Mouse (Mus musculus) liver, postnatal 0 days (tissue): ENCODE measurements around the gene Memo1. TPM values are rescaled to one million over a fixed set of nuclear protein-coding genes. Genes with fewer than 3 reads are reported as not detected.
"Not testable (repeated sequence)": the region's sequence is repeated elsewhere in the genome, so short reads cannot be mapped to it uniquely, and the experiment has no call there.

ENCODE experiments used
- ATAC-seq: fragments of 200-750 bp; cut with Nextera tagmentation; 2 replicates; pipeline ENCODE4 v1.8.0; 2017; ENCODE audit warnings: mild to moderate bottlenecking, moderate library complexity
- DNase-seq: peaks from one replicate; pipeline ENCODE4 v3.0.0-alpha.2; 2016
- H3K27ac ChIP-seq: fragments of 300-500 bp; sonication (generic); 2 replicates; pipeline ENCODE4 v1.5.1; 2014; ENCODE audit warnings: antibody characterized with exemption, moderate library complexity, mild to moderate bottlenecking, low read depth
- H3K27me3 ChIP-seq: fragments of 300-500 bp; sonication (generic); 2 replicates; pipeline ENCODE4 v1.6.1; 2014; ENCODE audit warnings: low read length, control low read depth, mixed read lengths; ENCODE audit not compliant: insufficient read depth
- H3K36me3 ChIP-seq: fragments of 300-500 bp; sonication (generic); replicated peaks from 2 replicates; pipeline ENCODE4 v1.6.1; 2014; ENCODE audit warnings: mild to moderate bottlenecking, control low read depth, low read length, moderate library complexity, mixed read lengths; ENCODE audit not compliant: insufficient read depth
- H3K4me1 ChIP-seq: fragments of 300-500 bp; sonication (generic); 2 replicates; pipeline ENCODE4 v1.6.1; 2014; ENCODE audit warnings: antibody characterized with exemption, mild to moderate bottlenecking, control low read depth; ENCODE audit not compliant: insufficient read depth
- H3K4me2 ChIP-seq: fragments of 300-500 bp; sonication (generic); 2 replicates; pipeline ENCODE4 v1.6.1; 2014; ENCODE audit warnings: low read depth, mild to moderate bottlenecking, low read length, moderate library complexity, mixed read lengths
- H3K4me3 ChIP-seq: fragments of 300-500 bp; sonication (generic); 2 replicates; pipeline ENCODE4 v1.5.1; 2014; ENCODE audit warnings: low read depth, low read length
- H3K9ac ChIP-seq: fragments of 300-500 bp; sonication (generic); replicated peaks from 2 replicates; pipeline ENCODE4 v1.6.1; 2014; ENCODE audit warnings: mild to moderate bottlenecking, moderate library complexity
- H3K9me3 ChIP-seq: fragments of 300-500 bp; sonication (generic); 2 replicates; pipeline ENCODE4 v1.6.1; 2016; ENCODE audit warnings: mild to moderate bottlenecking, control low read depth, low read length, mixed read lengths
- CTCF ChIP-seq: sonication (generic); IDR thresholded peaks from 2 replicates; pipeline ENCODE4 v1.5.1; 2016; ENCODE audit warnings: antibody characterized with exemption, low read depth
- EP300 ChIP-seq: IDR thresholded peaks from 2 replicates; pipeline ENCODE4 v1.6.1; 2016; ENCODE audit warnings: antibody characterized with exemption, low read depth, mild to moderate bottlenecking
- WGBS: fragments of 180-500 bp; shearing (Covaris S2); extraction: QIAGEN DNeasy Blood & Tissue Kit; methylation state at CpG from one replicate; pipeline ENCODE4 v1.1.7; 2014; ENCODE audit not compliant: insufficient replicate concordance; 5-methylcytosine and 5-hydroxymethylcytosine counted together
- polyA plus RNA-seq: library from polyadenylated mRNA; unstranded; fragments of >200 nt; fragmentation: Nextera tagmentation; extraction: Ambion mirVana; gene quantifications from 2 replicates; pipeline ENCODE4 v1.2.1, GENCODE M21; 2015

The Memo1 gene
- polyA plus RNA-seq, 1 experiment from 2014 or later, result 67.9 TPM

DNA sequence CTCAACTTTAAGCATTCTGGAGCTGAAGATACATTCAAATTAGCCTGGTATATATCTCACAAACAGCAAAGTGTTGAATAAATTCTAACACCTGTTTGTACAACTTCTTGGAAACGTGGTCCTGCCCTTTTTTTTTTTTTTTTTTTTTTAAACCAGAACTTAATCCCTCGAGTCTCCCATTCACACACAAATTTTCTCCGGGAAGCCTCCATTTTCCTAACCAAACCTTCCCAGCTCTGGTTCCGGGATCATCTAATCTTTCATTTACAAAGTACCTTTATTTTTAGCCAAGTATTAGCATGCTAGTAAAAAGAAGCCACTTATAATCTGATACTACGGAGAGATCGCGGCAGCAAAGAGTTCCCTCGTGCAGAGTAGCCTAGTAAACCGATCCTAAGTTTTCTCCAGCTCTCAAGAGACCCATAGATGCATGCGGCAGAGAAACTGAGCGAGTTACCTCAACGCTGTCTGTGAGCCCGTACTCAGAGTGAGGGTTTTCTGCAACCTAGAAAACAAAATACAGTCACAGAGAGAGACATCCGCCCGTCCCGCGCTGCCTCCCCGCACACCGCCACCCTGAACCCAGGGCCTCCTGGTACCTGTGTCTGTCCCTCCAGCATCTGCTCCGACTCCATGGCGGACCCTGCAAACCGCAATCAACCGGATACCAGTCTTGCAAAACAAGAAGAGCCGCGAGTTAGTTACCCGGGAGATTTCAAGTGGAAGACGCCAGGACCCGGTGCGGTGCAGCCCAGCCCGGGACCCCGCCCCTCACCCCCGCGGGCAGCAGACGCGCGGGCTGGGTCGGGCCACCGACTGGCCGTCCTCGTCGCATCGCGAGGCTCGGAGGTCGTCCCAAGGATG is 20.4 kb upstream of the Memo1 start:
- WGBS, result under 1% methylated on average over 44 of the region's 45 CpGs
- Histone ChIP-seq H3K27me3 (no peaks in the 10 kb centered on the region), H3K36me3 (peaks cover 13% of the 10 kb centered on the region; the same call in 1 of the 2 replicates), H3K27ac (peak overlapping the region; percentile 94), H3K4me3 (peak overlapping the region; percentile 87), H3K4me2 (peak overlapping the region; percentile 75), H3K9me3 (no peaks in the 10 kb centered on the region), H3K4me1 (peaks cover 10% of the 10 kb centered on the region), H3K9ac (peak overlapping the region; percentile 87)
- ATAC-seq (no peak; the same call in 1 of the 2 replicates), DNase-seq (no peak)
- TF ChIP-seq CTCF (no peak), EP300 (no peak)

DNA sequence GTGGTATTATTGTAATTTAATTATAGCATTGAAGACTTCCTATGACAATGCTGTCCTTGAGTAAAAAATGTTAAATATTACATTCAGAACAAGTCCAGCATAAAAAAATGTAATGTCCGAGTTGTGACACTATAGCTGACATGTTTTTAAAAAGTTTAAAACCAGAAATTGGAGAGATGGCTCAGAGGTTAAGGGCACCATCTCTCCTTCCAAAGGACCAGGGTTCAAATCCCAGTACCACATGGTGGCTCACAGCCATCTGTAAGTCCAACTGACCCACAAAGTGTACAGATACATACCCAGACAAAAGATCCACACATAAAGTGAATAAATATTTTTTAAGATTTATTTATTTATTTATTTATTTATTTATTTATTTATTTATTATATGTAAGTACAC is 10.7 kb upstream of the Memo1 start:
- no peak overlapping the region for H3K4me3 ChIP-seq
- no peak overlapping the region for H3K27ac ChIP-seq
- WGBS, result 80% methylated on average over 1 of the region's 1 CpGs
- no peaks in the 10 kb centered on the region for H3K9me3 ChIP-seq
- TF ChIP-seq EP300, result no peak
- no peak for TF ChIP-seq CTCF
- no peak for DNase-seq
- H3K4me2 ChIP-seq, result no peak overlapping the region
- no peaks in the 10 kb centered on the region for H3K27me3 ChIP-seq
- H3K36me3 ChIP-seq, result peaks cover 30% of the 10 kb centered on the region
- no peaks in the 10 kb centered on the region; the same call in 1 of the 2 replicates for H3K4me1 ChIP-seq
- no peak overlapping the region for H3K9ac ChIP-seq
- no peak for ATAC-seq

DNA sequence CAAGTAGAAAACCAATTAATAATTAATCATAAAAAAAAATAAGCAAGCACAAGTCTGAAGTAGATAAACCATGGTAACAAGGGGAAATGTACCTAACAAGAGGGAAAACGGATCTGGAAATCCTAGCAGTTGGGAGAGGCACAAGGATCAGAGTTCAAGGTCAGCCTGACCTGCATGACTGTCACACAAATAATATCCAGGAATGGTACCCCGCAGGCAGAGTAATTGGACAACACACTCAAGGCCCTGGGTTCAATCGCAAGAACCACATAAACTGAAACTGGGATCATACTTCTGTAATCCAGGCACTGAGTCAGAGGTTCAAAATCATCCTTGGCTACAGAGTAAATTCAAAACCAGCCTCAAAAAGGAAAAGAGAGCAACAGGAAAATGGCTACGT is 10.3 kb upstream of the Memo1 start:
- Histone ChIP-seq H3K9ac (no peak overlapping the region), H3K36me3 (peaks cover 32% of the 10 kb centered on the region), H3K4me2 (no peak overlapping the region), H3K4me3 (no peak overlapping the region), H3K9me3 (no peaks in the 10 kb centered on the region), H3K27ac (no peak overlapping the region), H3K27me3 (no peaks in the 10 kb centered on the region), H3K4me1 (no peaks in the 10 kb centered on the region; the same call in 1 of the 2 replicates)
- DNase-seq (no peak), ATAC-seq (no peak)
- TF ChIP-seq EP300 (no peak), CTCF (no peak)
- WGBS, result 91% methylated on average over 4 of the region's 4 CpGs

- ATAC-seq (peak; percentile 95), DNase-seq (no peak)
- Histone ChIP-seq H3K4me2 (peak overlapping the region; percentile 29), H3K27ac (peak overlapping the region; percentile 65; the same call in 1 of the 2 replicates), H3K9ac (no peak overlapping the region), H3K4me1 (no peaks in the 10 kb centered on the region; the same call in 1 of the 2 replicates), H3K4me3 (no peak overlapping the region), H3K27me3 (no peaks in the 10 kb centered on the region), H3K9me3 (no peaks in the 10 kb centered on the region), H3K36me3 (peaks cover 29% of the 10 kb centered on the region)
- TF ChIP-seq CTCF, result no peak
- peak; percentile 95 for TF ChIP-seq EP300
- 66% methylated on average over 4 of the region's 4 CpGs for WGBS
Observed at GRCm38 (mm10) chr17:74304060-74304459, 8.7 kb upstream of the Memo1 start.

DNA sequence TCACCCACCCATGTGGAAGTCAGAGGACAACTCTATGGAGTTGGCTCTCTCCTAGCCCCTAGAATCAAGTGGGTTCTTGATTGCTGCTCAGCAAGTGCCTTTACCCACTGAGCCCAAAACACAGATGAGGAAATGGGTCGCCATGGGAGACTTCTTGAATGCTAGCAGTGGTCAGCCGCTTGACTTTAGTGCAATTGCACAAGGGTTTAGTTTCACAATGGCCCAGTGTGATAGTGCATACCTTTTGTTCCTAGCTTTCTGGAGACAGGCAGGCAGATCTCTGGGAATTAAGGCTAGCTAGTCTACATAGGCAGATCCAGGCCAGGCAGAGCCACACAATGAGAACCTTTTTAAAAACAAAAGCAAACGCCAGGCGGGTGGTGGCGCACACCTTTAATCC is 4.8 kb upstream of the Memo1 start:
- Histone ChIP-seq H3K4me3 (no peak overlapping the region), H3K27ac (no peak overlapping the region), H3K36me3 (peaks cover 25% of the 10 kb centered on the region), H3K27me3 (no peaks in the 10 kb centered on the region), H3K4me2 (no peak overlapping the region), H3K9ac (no peak overlapping the region), H3K9me3 (no peaks in the 10 kb centered on the region), H3K4me1 (no peaks in the 10 kb centered on the region; the same call in 1 of the 2 replicates)
- TF ChIP-seq EP300, result no peak
- no peak for TF ChIP-seq CTCF
- DNase-seq (no peak), ATAC-seq (no peak)
- WGBS, result 83% methylated on average over 5 of the region's 5 CpGs

DNA sequence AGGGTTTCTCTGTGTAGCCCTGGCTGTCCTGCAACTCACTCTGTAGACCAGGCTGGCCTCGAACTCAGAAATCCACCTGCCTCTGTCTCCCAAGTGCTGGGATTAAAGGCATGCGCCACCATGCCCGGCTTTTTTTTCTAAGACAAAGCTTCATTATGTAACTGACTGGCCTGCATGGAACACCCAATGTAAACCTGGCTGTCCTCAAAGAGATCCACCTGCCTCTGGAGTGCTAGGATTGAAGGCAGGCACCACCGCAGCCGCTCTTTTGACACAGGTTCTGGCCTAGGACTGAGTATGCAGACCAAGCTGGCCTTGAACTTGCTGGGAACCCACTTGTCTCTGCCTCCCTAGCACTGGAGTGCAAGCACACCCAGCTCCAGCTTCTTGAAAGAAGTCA is 1.7 kb upstream of the Memo1 start:
- ATAC-seq, H3K4me2 ChIP-seq, H3K27me3 ChIP-seq, H3K9me3 ChIP-seq, H3K4me3 ChIP-seq, H3K9ac ChIP-seq, H3K27ac ChIP-seq, DNase-seq: not testable (repeated sequence)
- WGBS, result 94% methylated on average over 5 of the region's 5 CpGs
- Histone ChIP-seq H3K4me1 (peaks cover 11% of the 10 kb centered on the region), H3K36me3 (peaks cover 13% of the 10 kb centered on the region)
